Mouse (Mus musculus) layer of hippocampus, adult 11-12 months (tissue): ENCODE results near the gene Paxx.
"Not testable (repeated sequence)": the region's sequence is repeated elsewhere in the genome, so short reads cannot be mapped to it uniquely, and the experiment has no call there.

Experiments used
- DNase-seq: peaks from one replicate; pipeline ENCODE4 v3.0.0; 2022; ENCODE audit warnings: low spot score

Paxx gene

GRCm38 (mm10) chr2:25450853-25451647 is 9.8 kb downstream of the Paxx start:
- no peak for DNase-seq

- DNase-seq, result no peak
These were observed 18.2 kb downstream of the Paxx start for GRCm38 (mm10) chr2:25442682-25443081.

- DNase-seq, result no peak
These were observed 19.8 kb downstream of the Paxx start for GRCm38 (mm10) chr2:25441067-25441466.

GRCm38 (mm10) chr2:25436286-25436820 is 24.5 kb downstream of the Paxx start:
- no peak for DNase-seq

GRCm38 (mm10) chr2:25434292-25434691 is 26.6 kb downstream of the Paxx start:
- no peak for DNase-seq

- DNase-seq, result no peak
These were observed 27.8 kb downstream of the Paxx start for GRCm38 (mm10) chr2:25433101-25433500.

GRCm38 (mm10) chr2:25432326-25433098 is 28.4 kb downstream of the Paxx start:
- DNase-seq, result no peak

GRCm38 (mm10) chr2:25431308-25431855 is 29.5 kb downstream of the Paxx start:
- no peak for DNase-seq

- DNase-seq, result peak; percentile 70
These were observed 30.3 kb downstream of the Paxx start for GRCm38 (mm10) chr2:25430395-25431233.

- DNase-seq, result no peak
These were observed 31.3 kb downstream of the Paxx start for GRCm38 (mm10) chr2:25429435-25430180.

GRCm38 (mm10) chr2:25428442-25429236 is 32.3 kb downstream of the Paxx start, which contains the start of gene Abca2:
TSS of gene Abca2 (plus strand) at chr2:25428703.
- DNase-seq, result peak; percentile 98

- DNase-seq, result no peak
These were observed 33.6 kb downstream of the Paxx start for GRCm38 (mm10) chr2:25427256-25427655.

- peak; percentile 69 for DNase-seq
These were observed 34.1 kb downstream of the Paxx start for GRCm38 (mm10) chr2:25426721-25427191.

- no peak for DNase-seq
These were observed 35.4 kb downstream of the Paxx start for GRCm38 (mm10) chr2:25425481-25425880.

GRCm38 (mm10) chr2:25423626-25424025 is 37.3 kb downstream of the Paxx start:
- no peak for DNase-seq

GRCm38 (mm10) chr2:25422587-25423410 is 38.1 kb downstream of the Paxx start, which contains the start of gene Fut7:
TSS of gene Fut7 (plus strand) at chr2:25423267.
- DNase-seq, result no peak

GRCm38 (mm10) chr2:25421896-25422295 is 39.0 kb downstream of the Paxx start:
- DNase-seq, result peak; percentile 48

- DNase-seq, result no peak
These were observed 43.5 kb downstream of the Paxx start for GRCm38 (mm10) chr2:25417426-25417825.

- not testable (repeated sequence) for DNase-seq
These were observed 47.5 kb downstream of the Paxx start for GRCm38 (mm10) chr2:25413436-25413835.
